Mouse (Mus musculus) hindlimb bud, embryonic 11.5 days (tissue): ENCODE results near the gene Eef1akmt4.
"Not testable (repeated sequence)": the region's sequence is repeated elsewhere in the genome, so short reads cannot be mapped to it uniquely, and the experiment has no call there.

Experiments
- DNase-seq: peaks from one replicate; pipeline ENCODE4 v3.0.0-alpha.2; 2012; ENCODE audit warnings: low read depth, low spot score; ENCODE audit errors: extremely low spot score

Eef1akmt4 gene

GRCm38 (mm10) chr16:20623211-20623610 is 11.8 kb downstream of the Eef1akmt4 start:
- no peak for DNase-seq

- DNase-seq: no peak
Measured at GRCm38 (mm10) chr16:20628871-20629391, 17.5 kb downstream of the Eef1akmt4 start.

- no peak for DNase-seq
Measured at GRCm38 (mm10) chr16:20629731-20630634, 18.6 kb downstream of the Eef1akmt4 start, which contains the start of gene Ece2. Gene Ece2 (plus strand): TSS chr16:20629828.

DNA sequence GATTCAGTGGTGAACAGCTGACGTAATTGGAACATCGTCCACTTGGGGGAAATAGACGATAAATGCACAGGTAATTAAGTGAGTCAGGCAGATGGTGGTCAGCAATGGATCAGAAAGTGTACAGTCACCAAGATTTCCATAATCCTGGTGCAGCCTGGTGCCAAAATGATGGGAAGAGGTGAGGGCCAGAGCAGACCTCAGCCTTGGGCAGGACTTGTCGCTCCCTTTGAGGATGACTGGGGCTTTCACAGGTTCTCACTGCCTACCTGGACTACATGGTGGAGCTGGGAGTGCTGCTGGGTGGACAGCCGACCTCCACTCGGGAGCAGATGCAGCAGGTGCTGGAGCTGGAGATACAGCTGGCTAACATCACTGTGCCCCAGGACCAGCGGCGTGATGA is 26.0 kb downstream of the Eef1akmt4 start:
- no peak for DNase-seq

DNA sequence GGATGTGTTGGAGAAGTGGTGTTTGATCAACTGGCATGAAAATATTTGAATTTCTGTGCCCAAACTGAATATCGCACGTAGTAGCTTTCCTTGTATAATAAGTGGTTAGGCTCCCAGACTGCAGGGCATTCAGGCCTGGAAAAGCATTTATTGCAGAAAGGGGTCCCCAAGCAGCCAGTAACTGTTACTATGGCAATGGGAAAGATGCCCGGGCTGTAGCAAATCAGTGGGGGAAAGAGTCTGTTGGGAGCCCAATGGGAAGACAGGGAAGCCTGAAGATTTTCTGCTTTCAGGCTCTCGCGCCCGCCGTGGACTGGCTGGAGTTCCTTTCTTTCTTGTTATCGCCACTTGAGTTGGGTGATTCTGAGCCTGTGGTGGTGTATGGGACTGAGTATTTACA is 27.0 kb downstream of the Eef1akmt4 start:
- no peak for DNase-seq

- DNase-seq: no peak
Measured at GRCm38 (mm10) chr16:20642161-20642560, 30.8 kb downstream of the Eef1akmt4 start.

DNA sequence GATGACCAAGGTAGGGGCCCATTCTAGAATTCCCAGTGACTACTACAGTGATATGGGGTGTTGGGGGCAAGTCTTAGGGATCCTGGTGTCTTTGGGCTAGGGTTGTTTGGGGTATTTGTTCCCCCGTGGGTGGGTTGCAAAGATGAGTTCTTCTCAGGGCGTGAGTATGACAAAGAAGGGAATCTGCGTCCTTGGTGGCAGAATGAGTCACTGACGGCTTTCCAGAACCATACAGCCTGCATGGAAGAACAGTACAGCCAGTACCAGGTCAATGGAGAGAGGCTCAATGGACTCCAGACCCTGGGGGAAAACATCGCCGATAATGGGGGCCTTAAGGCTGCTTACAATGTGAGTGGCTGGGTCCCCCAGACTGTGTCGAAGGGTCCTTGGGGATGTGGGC is 32.5 kb downstream of the Eef1akmt4 start:
- no peak for DNase-seq

GRCm38 (mm10) chr16:20651076-20651946 is 39.9 kb downstream of the Eef1akmt4 start, which contains the start of gene Psmd2:
Gene Psmd2 (plus strand): TSS chr16:20651652.
- DNase-seq: peak; percentile 72

DNA sequence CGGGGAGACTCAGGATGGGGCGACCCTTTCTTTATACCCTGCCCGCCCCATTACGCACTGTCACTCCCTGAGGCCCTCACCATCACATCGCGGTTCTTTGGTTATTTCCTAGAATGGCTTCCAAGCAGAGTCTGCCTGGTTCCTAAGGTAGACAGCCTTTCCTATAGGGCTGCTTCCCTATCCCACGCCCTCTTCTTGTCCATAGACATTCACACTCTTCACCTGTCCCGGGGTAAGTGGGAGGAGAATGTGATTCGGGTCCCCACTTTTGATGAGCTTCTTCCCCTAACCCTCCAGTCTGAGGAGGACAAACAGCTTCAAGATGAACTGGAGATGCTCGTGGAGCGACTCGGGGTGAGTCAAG is 40.5 kb downstream of the Eef1akmt4 start:
- DNase-seq: no peak

GRCm38 (mm10) chr16:20653315-20653714 is 41.9 kb downstream of the Eef1akmt4 start:
- no peak for DNase-seq

- DNase-seq: no peak
Measured at GRCm38 (mm10) chr16:20657661-20658060, 46.3 kb downstream of the Eef1akmt4 start.

GRCm38 (mm10) chr16:20668013-20668412 is 56.6 kb downstream of the Eef1akmt4 start, which contains the start of gene Eif4g1:
Gene Eif4g1 (plus strand): TSS chr16:20668313.
- DNase-seq: not testable (repeated sequence)
